Mouse (Mus musculus): ENCODE data around the gene Pdk4.

DNA sequence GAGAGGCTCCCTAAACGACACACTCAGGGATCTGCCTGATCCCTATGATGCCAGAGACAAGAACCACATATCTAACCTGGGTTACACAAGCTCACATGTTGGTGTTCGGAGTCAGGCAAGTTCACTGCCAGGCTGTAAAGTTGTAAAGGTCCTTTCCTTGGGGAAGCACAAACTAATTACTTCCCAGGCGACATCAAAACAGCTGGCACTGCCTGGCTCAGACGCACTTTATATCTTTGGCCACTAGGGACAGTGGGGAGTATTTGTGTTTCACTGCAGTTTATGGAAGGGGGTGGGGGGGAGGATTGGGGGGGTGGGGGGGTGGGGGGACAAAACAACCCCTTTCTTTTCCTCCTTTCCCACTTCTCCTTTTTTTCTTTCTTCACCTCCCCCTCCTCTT lies 58.4 kb downstream of the Pdk4 start:
- TF ChIP-seq CTCF (IDR thresholded peaks at IDR 0.05; ENCODE audit: low read depth, low read length) (no peak), GATA1 (IDR thresholded peaks at IDR 0.05; ENCODE audit: borderline replicate concordance, low read length) (no peak), POLR2AphosphoS5 (IDR thresholded peaks at IDR 0.05; ENCODE audit: insufficient replicate concordance, low read depth, low read length) (no peak)
